Mouse (Mus musculus) limb, embryonic 10.5 days (tissue): ENCODE measurements around the gene Fgfr3. TPM values are rescaled to one million over a fixed set of nuclear protein-coding genes. Genes with fewer than 3 reads are reported as not detected.

Experiments
- DNase-seq: peaks from one replicate; pipeline ENCODE4 v3.0.0-alpha.2; 2017; ENCODE audit warnings: low spot score
- H3K27ac ChIP-seq: fragments of 300-500 bp; sonication (generic); 2 replicates; pipeline ENCODE4 v1.5.1; 2016; ENCODE audit warnings: mild to moderate bottlenecking
- H3K27me3 ChIP-seq: fragments of 300-500 bp; sonication (generic); 2 replicates; pipeline ENCODE4 v1.6.1; 2016; ENCODE audit warnings: low read depth, mild to moderate bottlenecking; ENCODE audit not compliant: poor library complexity, severe bottlenecking
- H3K36me3 ChIP-seq: fragments of 300-500 bp; sonication (generic); 2 replicates; pipeline ENCODE4 v1.6.1; 2016; ENCODE audit warnings: mild to moderate bottlenecking, moderate library complexity
- H3K4me1 ChIP-seq: fragments of 300-500 bp; sonication (generic); 2 replicates; pipeline ENCODE4 v1.6.1; 2016
- H3K4me3 ChIP-seq: fragments of 300-500 bp; sonication (generic); 2 replicates; pipeline ENCODE4 v1.5.1; 2016; ENCODE audit warnings: mild to moderate bottlenecking, moderate library complexity
- H3K9me3 ChIP-seq: fragments of 300-500 bp; sonication (generic); replicated peaks from 2 replicates; pipeline ENCODE4 v1.6.1; 2016; ENCODE audit warnings: mild to moderate bottlenecking
- WGBS: fragments of 180-500 bp; shearing (Covaris S2); methylation state at CpG from one replicate; pipeline ENCODE4 v1.1.7; 2016; 5-methylcytosine and 5-hydroxymethylcytosine counted together
- polyA plus RNA-seq: library from polyadenylated mRNA; unstranded; fragments of >200 nt; fragmentation: Nextera tagmentation; extraction: Ambion mirVana; gene quantifications from 2 replicates; pipeline ENCODE4 v1.2.1, GENCODE M21; 2016

Fgfr3 gene
- polyA plus RNA-seq, 1 experiment from 2014 or later: 10.5 TPM

DNA sequence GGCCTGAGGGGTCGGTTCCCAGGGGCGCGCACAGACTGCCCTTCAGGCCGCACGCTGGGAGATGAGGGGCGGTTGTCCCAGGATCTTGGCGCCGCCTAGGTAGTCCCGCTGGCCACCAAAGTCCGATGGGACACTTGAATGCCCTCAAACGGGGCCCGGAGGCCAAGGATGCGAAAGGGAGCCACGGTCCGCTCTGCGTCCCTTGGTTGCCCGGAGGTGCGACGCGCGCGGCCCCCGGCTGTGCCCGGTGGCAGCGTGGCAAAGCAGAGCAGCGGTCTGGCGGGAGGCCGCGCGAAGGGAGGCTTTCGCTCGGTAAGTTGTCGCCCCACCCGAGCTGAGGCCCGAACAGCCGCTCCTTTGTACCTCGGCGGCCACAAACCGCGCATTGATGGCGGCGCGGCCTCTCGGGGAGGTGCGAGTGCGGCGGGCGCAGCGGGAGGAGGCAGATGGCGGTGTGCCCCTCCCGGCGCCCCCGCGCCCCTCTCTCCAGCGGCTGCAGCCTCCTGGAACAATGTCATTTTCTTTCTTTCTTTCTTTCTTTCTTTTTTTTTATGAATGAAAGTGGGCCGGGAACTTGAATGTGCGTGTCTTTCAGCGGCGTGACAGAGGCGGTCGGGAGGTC, 1.7 kb downstream of the Fgfr3 start:
- WGBS: under 1% methylated on average over 61 of the region's 61 CpGs
- Histone ChIP-seq H3K4me3 (peak overlapping the region; percentile 80), H3K27ac (peak overlapping the region; percentile 81), H3K27me3 (peaks cover 95% of the 10 kb centered on the region), H3K36me3 (no peaks in the 10 kb centered on the region), H3K4me1 (peaks cover 45% of the 10 kb centered on the region), H3K9me3 (no peaks in the 10 kb centered on the region)
- DNase-seq: peak; percentile 63

DNA sequence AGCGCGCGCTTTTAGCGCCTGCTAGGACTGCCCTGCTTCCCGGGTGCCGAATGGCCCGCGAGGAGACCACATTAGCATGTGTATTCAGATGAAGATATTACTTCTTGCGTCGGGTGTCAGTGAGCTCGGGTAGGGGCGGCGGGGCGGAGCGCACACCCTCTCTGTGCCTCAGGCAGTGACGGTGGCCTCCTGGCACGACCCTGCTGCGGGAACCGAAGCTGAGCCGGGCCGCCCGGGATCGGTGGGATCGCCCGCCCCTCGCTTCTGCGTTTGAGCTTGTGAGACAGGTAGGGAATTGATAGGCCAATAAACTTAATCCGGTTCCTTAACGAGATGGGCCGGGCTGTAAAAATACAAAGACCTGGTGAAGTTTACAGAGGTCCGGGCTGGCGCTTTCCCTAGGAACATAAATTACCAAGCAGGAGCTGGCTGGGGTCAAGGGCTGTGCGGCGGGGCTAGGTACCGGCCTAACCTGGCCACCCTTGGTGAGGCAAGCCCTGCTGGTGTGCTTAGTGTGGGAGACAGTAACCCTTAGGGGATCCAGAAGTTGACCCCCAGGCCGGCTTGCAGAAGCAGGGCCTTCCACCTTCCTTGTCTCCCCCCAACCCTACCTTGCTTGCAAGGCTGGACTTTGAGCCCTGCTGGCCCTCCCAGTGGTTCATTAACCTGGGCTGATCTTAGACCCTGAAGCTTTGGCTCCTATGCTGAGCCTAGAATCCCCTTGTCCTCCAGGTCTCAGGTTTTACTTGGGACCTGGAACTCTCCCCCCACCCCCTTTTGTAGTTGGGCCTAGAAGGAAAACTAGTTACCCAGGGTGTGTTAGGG, 2.4 kb downstream of the Fgfr3 start:
- DNase-seq: peak; percentile 66
- Histone ChIP-seq H3K36me3 (no peaks in the 10 kb centered on the region; the same call in 1 of the 2 replicates), H3K27me3 (peaks cover 95% of the 10 kb centered on the region), H3K4me3 (peak overlapping the region; percentile 80), H3K27ac (peak overlapping the region; percentile 81), H3K4me1 (peaks cover 45% of the 10 kb centered on the region), H3K9me3 (no peaks in the 10 kb centered on the region)
- whole genome bisulfite sequencing: under 1% methylated on average over 36 of the region's 36 CpGs

DNA sequence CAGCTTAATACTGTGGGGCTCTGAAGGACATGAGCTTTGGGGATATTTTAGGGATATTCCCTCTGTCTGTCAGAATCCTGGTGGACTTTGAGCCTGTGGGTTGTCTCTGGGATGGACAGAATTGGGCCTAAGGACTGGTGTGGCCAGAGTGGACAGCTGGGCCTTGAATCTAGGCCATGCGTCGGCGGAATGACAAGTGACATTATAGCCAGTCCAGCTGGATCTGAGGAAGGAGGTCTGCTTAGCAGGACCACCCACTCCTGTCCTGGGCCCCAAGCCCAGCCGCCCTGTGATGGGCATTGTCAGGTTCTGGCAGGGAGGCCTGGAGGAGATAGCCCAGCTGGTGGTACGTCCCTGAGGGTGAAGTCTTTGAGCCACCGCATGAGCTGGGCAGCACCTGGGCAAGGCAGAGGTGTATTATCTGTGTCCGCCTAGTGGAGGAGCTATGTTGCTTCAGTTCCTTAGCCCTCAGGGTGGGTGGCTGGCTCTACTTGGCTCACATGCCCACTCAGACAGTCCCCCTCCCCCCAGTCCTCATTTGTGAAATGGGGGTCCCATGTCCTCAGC, 4.7 kb downstream of the Fgfr3 start:
- Histone ChIP-seq H3K4me3 (no peak overlapping the region), H3K9me3 (no peaks in the 10 kb centered on the region), H3K36me3 (peaks cover 7% of the 10 kb centered on the region; the same call in 1 of the 2 replicates), H3K27me3 (peaks cover 93% of the 10 kb centered on the region), H3K4me1 (peaks cover 50% of the 10 kb centered on the region), H3K27ac (no peak overlapping the region)
- no peak for DNase-seq
- WGBS: 86% methylated on average over 7 of the region's 7 CpGs

DNA sequence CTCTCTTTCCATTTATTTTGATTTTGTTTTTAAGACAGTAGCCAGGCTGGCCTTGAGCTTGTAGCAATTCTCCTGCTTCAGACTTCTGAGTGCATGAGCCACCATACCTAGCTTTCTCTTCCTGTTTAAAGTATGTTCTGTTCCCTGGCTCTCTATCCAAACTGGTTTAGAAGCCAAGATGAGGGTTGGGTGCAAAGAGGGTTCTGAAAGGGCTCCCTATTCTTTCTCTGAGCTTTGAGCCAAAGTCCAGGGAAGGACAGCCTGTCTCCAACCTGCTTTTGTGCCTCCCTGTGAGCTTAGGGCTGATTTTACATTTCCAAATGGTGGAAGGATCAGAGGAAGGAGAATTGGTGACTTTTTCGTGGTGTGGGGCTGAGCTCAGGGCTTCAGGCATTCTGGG, 5.4 kb downstream of the Fgfr3 start:
- Histone ChIP-seq H3K36me3 (peaks cover 14% of the 10 kb centered on the region), H3K4me1 (peaks cover 50% of the 10 kb centered on the region), H3K27ac (no peak overlapping the region), H3K27me3 (peaks cover 93% of the 10 kb centered on the region), H3K9me3 (no peaks in the 10 kb centered on the region), H3K4me3 (no peak overlapping the region)
- no peak for DNase-seq
- WGBS: 72% methylated on average over 1 of the region's 1 CpGs

DNA sequence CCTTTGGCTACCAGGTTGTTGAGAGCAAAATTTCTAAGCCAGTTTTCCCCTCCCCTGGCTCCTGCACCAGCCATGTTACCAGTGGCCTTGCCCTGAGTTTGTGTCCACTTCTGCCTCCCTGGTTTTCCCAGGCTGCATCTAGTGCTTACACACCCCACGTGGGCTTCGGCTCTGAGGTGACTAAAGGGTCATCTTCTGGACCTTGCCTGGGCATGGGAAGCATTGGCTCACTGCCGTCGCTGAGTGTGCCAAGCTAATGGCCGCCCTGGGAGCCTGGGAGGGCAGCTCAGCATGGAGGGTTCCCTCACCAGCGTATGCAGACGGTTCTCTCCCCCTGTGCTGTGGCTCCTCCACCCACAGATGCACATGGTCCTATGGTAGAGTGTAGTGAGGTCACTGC, 7.4 kb downstream of the Fgfr3 start:
- H3K9me3 ChIP-seq: no peaks in the 10 kb centered on the region
- no peak for DNase-seq
- peaks cover 33% of the 10 kb centered on the region for H3K36me3 ChIP-seq
- H3K27me3 ChIP-seq: peaks cover 80% of the 10 kb centered on the region
- 85% methylated on average over 7 of the region's 7 CpGs for WGBS
- H3K4me3 ChIP-seq: no peak overlapping the region
- no peak overlapping the region for H3K27ac ChIP-seq
- peaks cover 31% of the 10 kb centered on the region for H3K4me1 ChIP-seq

DNA sequence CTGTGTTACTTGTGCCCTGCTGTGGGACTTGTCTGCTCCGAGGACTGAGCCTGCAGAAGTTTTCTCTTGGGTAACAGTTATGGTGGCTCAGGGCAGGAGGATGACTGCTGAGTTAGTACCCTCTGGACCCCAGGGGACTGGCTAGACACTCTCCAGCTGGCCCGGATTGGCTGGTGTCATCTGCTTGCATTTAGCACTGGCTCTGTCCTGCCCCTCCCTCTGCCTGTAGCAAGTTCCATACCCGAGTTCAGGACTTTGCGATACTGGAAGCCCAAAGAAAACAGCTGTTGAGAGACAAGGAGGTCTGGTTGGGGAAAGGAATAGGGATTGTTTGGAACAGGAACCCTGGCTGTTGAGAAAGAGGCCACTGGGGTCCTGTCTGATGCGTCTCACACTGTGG, 9.0 kb downstream of the Fgfr3 start:
- H3K4me1 ChIP-seq: peaks cover 19% of the 10 kb centered on the region
- 53% methylated on average over 5 of the region's 5 CpGs for WGBS
- H3K4me3 ChIP-seq: no peak overlapping the region
- no peak overlapping the region for H3K27ac ChIP-seq
- no peak for DNase-seq
- H3K9me3 ChIP-seq: no peaks in the 10 kb centered on the region
- peaks cover 63% of the 10 kb centered on the region for H3K27me3 ChIP-seq
- H3K36me3 ChIP-seq: peaks cover 50% of the 10 kb centered on the region

DNA sequence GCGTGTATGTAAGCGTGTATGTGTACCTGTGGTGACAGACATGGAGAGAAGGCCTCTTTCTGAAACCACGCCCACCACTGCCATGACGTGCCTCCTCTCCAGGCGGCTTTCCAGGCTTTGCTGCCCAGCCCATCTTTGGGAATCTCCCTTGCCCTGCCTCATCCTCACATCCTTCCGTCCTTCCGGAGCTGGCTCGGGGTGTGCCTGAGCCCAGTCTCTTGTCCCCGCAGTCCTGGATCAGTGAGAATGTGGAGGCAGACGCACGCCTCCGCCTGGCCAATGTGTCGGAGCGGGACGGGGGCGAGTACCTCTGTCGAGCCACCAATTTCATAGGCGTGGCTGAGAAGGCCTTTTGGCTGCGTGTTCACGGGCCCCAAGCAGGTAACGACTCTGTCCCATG, 9.6 kb downstream of the Fgfr3 start:
- H3K4me1 ChIP-seq: peaks cover 19% of the 10 kb centered on the region
- peaks cover 53% of the 10 kb centered on the region for H3K36me3 ChIP-seq
- H3K27me3 ChIP-seq: peaks cover 58% of the 10 kb centered on the region
- H3K27ac ChIP-seq: no peak overlapping the region
- WGBS: 49% methylated on average over 21 of the region's 21 CpGs
- DNase-seq: no peak
- no peaks in the 10 kb centered on the region for H3K9me3 ChIP-seq
- H3K4me3 ChIP-seq: no peak overlapping the region

DNA sequence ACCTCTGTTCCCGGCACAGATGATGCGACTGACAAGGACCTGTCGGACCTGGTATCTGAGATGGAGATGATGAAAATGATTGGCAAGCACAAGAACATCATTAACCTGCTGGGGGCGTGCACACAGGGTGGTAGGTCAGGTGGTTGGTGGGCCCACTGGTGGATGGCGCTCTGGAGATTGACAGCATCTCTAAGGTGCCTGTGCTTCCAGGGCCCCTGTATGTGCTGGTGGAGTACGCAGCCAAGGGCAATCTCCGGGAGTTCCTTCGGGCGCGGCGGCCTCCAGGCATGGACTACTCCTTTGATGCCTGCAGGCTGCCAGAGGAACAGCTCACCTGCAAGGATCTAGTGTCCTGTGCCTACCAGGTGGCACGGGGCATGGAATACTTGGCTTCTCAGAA, 12.4 kb downstream of the Fgfr3 start:
- no peak overlapping the region for H3K4me3 ChIP-seq
- no peaks in the 10 kb centered on the region for H3K9me3 ChIP-seq
- WGBS: 91% methylated on average over 12 of the region's 12 CpGs
- H3K4me1 ChIP-seq: peaks cover 19% of the 10 kb centered on the region
- DNase-seq: no peak
- H3K27ac ChIP-seq: no peak overlapping the region
- peaks cover 33% of the 10 kb centered on the region for H3K27me3 ChIP-seq
- H3K36me3 ChIP-seq: peaks cover 61% of the 10 kb centered on the region

DNA sequence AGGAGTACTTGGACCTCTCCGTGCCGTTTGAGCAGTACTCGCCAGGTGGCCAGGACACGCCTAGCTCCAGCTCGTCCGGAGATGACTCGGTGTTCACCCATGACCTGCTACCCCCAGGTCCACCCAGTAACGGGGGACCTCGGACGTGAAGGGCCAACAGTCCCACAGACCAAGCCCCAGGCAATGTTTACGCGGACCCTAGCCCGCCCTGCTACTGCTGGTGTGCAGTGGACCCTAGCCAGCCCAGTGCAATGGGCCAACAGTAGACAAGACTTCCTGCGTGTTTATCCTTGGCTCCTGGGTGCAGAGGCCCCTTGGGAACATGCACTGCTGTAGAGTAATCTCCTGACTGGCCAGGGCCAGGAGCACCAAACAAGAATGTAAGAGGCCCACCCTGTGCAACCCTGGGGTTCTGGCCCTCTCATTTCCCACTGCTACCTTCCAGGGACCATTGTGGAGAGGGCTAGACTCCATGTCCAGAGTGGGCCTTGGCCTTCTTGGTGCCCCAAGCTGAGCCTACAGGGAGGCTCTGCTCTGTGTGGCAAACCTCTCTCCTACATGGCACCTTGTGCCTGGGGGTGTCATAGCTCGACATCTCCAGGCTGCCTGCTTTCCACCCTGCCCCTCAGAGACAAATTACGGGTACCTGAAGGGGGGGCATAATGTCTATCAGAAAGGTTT, 14.1 kb downstream of the Fgfr3 start:
- no peak for DNase-seq
- Histone ChIP-seq H3K9me3 (no peaks in the 10 kb centered on the region), H3K27me3 (peaks cover 15% of the 10 kb centered on the region), H3K27ac (no peak overlapping the region), H3K4me1 (peaks cover 13% of the 10 kb centered on the region), H3K36me3 (peaks cover 68% of the 10 kb centered on the region), H3K4me3 (no peak overlapping the region)
- 95% methylated on average over 16 of the region's 16 CpGs for WGBS

DNA sequence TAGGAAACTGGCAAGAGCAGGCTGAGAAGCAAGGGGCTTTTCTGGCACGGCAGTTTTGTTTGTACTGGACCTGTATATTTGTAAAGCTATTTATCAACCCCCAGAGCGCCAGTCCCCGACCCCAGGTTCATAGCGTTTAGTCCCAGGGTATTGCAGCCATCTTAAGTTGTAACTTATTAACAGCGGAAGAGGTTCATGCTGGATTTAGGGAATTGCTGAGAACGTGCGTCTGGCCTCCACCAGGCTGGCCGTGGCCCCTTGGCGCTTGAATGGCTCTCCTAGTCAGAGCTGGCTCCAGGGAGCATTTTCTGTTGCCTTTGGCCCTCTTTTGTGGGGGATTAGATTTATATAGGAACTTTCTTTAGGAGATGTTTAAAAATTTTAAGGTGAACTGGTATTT, 14.8 kb downstream of the Fgfr3 start:
- Histone ChIP-seq H3K36me3 (peaks cover 74% of the 10 kb centered on the region), H3K27ac (no peak overlapping the region), H3K27me3 (peaks cover 13% of the 10 kb centered on the region), H3K4me1 (peaks cover 7% of the 10 kb centered on the region; the same call in 1 of the 2 replicates), H3K9me3 (no peaks in the 10 kb centered on the region), H3K4me3 (no peak overlapping the region)
- whole genome bisulfite sequencing: 82% methylated on average over 9 of the region's 9 CpGs
- no peak for DNase-seq

DNA sequence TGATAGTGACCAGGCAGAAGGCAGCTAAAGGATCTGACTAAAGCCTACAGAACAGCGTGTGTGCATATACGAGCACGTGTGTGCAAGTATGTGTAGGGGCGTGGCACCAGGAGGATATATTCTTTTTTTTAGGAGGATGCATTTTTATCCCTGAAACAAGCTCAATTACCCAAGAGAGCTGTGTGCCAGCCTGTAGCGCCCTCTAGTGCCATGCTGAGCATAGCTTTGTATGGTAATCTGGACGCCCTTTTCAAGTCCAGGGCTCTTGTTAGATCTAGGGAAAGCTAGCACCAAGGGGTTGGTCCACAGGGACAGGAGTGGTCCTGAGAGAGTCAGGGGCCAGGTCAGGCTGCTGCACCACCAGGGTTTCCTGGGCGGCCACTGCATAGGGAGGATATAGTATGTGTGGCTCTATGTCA, 16.4 kb downstream of the Fgfr3 start:
- WGBS: 28% methylated on average over 7 of the region's 7 CpGs
- Histone ChIP-seq H3K4me3 (no peak overlapping the region), H3K36me3 (peaks cover 74% of the 10 kb centered on the region), H3K9me3 (no peaks in the 10 kb centered on the region), H3K27me3 (no peaks in the 10 kb centered on the region), H3K27ac (no peak overlapping the region), H3K4me1 (no peaks in the 10 kb centered on the region)
- peak; percentile 81 for DNase-seq

DNA sequence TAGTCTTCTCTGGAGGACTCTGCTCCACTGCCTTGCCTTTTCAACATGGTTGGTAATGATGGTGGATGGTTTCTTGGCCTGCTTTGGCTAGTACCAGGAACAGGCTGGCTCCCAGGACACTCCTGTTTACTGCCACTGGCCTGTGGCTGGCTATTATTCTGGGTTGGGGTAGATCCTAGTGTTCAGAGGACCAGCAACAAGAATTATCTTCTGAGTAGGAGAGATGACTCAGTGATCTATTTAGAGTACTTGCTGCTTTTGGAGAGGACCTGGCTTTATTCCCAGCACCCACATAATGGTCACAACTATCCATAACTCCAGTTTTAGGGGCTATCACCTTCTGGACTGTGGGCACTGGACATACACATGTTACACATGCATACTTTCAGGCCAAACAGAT, 16.9 kb downstream of the Fgfr3 start:
- Histone ChIP-seq H3K27me3 (no peaks in the 10 kb centered on the region), H3K9me3 (no peaks in the 10 kb centered on the region), H3K36me3 (peaks cover 74% of the 10 kb centered on the region), H3K4me1 (no peaks in the 10 kb centered on the region), H3K4me3 (no peak overlapping the region), H3K27ac (no peak overlapping the region)
- DNase-seq: no peak

DNA sequence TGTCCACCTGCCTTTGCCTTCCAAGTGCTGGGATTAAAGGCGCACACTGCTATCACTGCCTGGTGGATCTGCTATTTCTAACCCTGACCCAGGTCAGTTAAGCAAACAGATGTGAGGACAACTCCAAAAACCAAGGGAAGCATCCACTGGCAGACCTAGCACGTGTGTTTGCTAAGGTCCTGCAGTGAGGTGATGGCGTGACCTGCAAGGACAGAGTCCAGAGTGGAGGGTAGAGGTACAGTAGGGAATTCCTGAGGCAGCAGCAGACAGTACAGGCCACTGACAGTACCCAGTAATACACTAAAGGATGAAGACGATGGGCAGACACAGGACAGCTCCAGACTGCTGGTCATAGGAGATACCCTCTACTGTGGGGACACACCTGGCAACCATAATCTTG, 19.1 kb downstream of the Fgfr3 start:
- Histone ChIP-seq H3K9me3 (no peaks in the 10 kb centered on the region), H3K4me1 (no peaks in the 10 kb centered on the region), H3K27me3 (no peaks in the 10 kb centered on the region), H3K4me3 (no peak overlapping the region), H3K27ac (no peak overlapping the region), H3K36me3 (peaks cover 74% of the 10 kb centered on the region)
- no peak for DNase-seq
- 96% methylated on average over 4 of the region's 4 CpGs for WGBS
